Mouse (Mus musculus) frontal cortex, postnatal 36 days (tissue): ENCODE measurements around the gene Arfip2.
A peak's percentile ranks its signal among the peaks of the same experiment; 100 is the strongest.

Experiments used
- DNase-seq, 2 experiments: peaks; one replicate each; pipeline ENCODE4 v3.0.0; 2022; ENCODE audit warnings: low spot score in 2 of 2

The Arfip2 gene

GRCm38 (mm10) chr7:105614400-105614799, 25.8 kb downstream of the Arfip2 start:
- DNase-seq, result no peak

- no peak for DNase-seq
Measured at GRCm38 (mm10) chr7:105611767-105612166, 28.4 kb downstream of the Arfip2 start.

- no peak for DNase-seq
Measured at GRCm38 (mm10) chr7:105608467-105608866, 31.7 kb downstream of the Arfip2 start.

GRCm38 (mm10) chr7:105602860-105603623, 37.2 kb downstream of the Arfip2 start:
- DNase-seq, result peak; percentile 50 to 66

- DNase-seq, result no peak
Measured at GRCm38 (mm10) chr7:105590097-105590496, 50.1 kb downstream of the Arfip2 start.

GRCm38 (mm10) chr7:105588325-105588912, 51.8 kb downstream of the Arfip2 start:
- no peak for DNase-seq
